ENCODE assay signal across 9 mouse cellular contexts in the genomic region with DNA sequence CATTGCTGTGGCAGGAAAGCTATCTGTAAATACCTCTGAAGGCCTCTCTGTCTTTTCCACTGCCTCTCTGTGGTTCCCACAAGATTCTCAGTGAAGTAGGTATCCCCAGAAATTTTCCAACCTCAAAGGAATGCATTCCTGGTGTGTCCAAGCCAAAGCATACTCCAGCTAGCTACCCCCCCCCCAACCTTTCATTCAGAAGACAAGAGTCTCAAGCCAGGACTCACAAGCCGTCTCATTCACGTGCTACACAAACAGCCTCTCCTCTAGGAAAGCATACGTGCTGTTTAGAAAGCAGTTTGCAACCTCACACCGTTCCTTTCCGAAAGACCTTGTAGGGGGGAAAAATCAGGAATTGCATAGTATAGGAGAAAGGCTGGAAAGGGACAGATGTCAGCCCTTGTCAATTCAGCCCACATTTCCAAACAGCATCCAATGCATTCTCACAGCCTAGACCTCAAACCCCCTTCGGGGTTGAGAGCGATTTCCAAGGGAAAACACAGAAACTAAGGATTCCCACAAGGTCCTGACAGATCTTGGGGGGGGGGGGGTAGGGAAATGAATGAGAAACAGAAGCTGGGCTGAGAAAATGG. TPM values are rescaled to one million over a fixed set of nuclear protein-coding genes. Genes with fewer than 3 reads are reported as not detected.
DNase-seq lines count a peak whose midpoint lies in the region; ATAC-seq lines count a peak whose summit lies in the region.
"Had no signal": no experiment of that assay in that cellular context is flagged by ENCODE, and none has a peak within 500 bp of the region (broad histone marks: within the 10 kb centered on the region; RNA-seq: fewer than 3 reads in every experiment).

No protein-coding gene starts in this region.

- H3K4me1 ChIP-seq in limb, embryonic 12.5 days (replicated peaks): peaks cover 7% of the 10 kb centered on the region
- peaks cover 11% of the 10 kb centered on the region for H3K4me1 ChIP-seq in limb, embryonic 10.5 days
- peaks cover 4% of the 10 kb centered on the region; the same call in 1 of the 2 replicates for H3K4me1 ChIP-seq in embryonic facial prominence, embryonic 12.5 days
- peaks cover 14% of the 10 kb centered on the region for H3K4me1 ChIP-seq in hindbrain, embryonic 14.5 days (replicated peaks; ENCODE audit: control insufficient read depth, insufficient read depth, low read length)
- H3K4me1 ChIP-seq in neural tube, embryonic 12.5 days: peaks cover 6% of the 10 kb centered on the region; the same call in 1 of the 2 replicates
- peaks cover 4% of the 10 kb centered on the region; the same call in 1 of the 2 replicates for H3K4me1 ChIP-seq in kidney, embryonic 14.5 days (ENCODE audit: control insufficient read depth, insufficient read depth, low read length)

- 23% methylated on average over 7 of the region's 7 CpGs for WGBS in limb, embryonic 12.5 days
- WGBS in limb, embryonic 10.5 days: 29% methylated on average over 7 of the region's 7 CpGs
- WGBS in embryonic facial prominence, embryonic 12.5 days: 20% methylated on average over 7 of the region's 7 CpGs
- 7% methylated on average over 7 of the region's 7 CpGs for WGBS in hindbrain, embryonic 14.5 days
- 16% methylated on average over 7 of the region's 7 CpGs for WGBS in neural tube, embryonic 12.5 days
- WGBS in kidney, embryonic 14.5 days: 24% methylated on average over 7 of the region's 7 CpGs

- H3K36me3 ChIP-seq in limb, embryonic 12.5 days: no peaks in the 10 kb centered on the region
- H3K36me3 ChIP-seq in limb, embryonic 10.5 days: no peaks in the 10 kb centered on the region
- no peaks in the 10 kb centered on the region for H3K36me3 ChIP-seq in embryonic facial prominence, embryonic 12.5 days
- no peaks in the 10 kb centered on the region for H3K36me3 ChIP-seq in hindbrain, embryonic 14.5 days (replicated peaks; ENCODE audit: control insufficient read depth, insufficient read depth)
- H3K36me3 ChIP-seq in neural tube, embryonic 12.5 days: no peaks in the 10 kb centered on the region
- H3K36me3 ChIP-seq in kidney, embryonic 14.5 days (ENCODE audit: control insufficient read depth, insufficient read depth, low read length): no peaks in the 10 kb centered on the region

- DNase-seq in limb, embryonic 10.5 days (ENCODE audit: low spot score): no peak
- peak; percentile 28 for DNase-seq in hindbrain, embryonic 14.5 days (ENCODE audit: low spot score)
- no peak for DNase-seq in heart, adult 9 months (ENCODE audit: low spot score in 2 of 2)

- H3K27me3 ChIP-seq in limb, embryonic 12.5 days: peaks cover 21% of the 10 kb centered on the region
- peaks cover 7% of the 10 kb centered on the region; the same call in 1 of the 2 replicates for H3K27me3 ChIP-seq in limb, embryonic 10.5 days (ENCODE audit: low read depth, poor library complexity, severe bottlenecking)
- H3K27me3 ChIP-seq in embryonic facial prominence, embryonic 12.5 days: 0 out of 2 replicates have a peak, but pooled peaks cover 3% of the 10 kb centered on the region
- H3K27me3 ChIP-seq in hindbrain, embryonic 14.5 days (ENCODE audit: control insufficient read depth, insufficient read depth, low read length): no peaks in the 10 kb centered on the region
- no peaks in the 10 kb centered on the region for H3K27me3 ChIP-seq in neural tube, embryonic 12.5 days (replicated peaks)
- no peaks in the 10 kb centered on the region for H3K27me3 ChIP-seq in kidney, embryonic 14.5 days (ENCODE audit: control insufficient read depth, insufficient read depth, low read length)

- H3K4me3 ChIP-seq in limb, embryonic 12.5 days (replicated peaks): no peak overlapping the region
- H3K4me3 ChIP-seq in limb, embryonic 10.5 days: no peak overlapping the region
- peak overlapping the region; percentile 30 for H3K4me3 ChIP-seq in embryonic facial prominence, embryonic 12.5 days
- H3K4me3 ChIP-seq in hindbrain, embryonic 14.5 days (replicated peaks; ENCODE audit: low read length): peak overlapping the region; percentile 59
- peak overlapping the region; percentile 53 for H3K4me3 ChIP-seq in neural tube, embryonic 12.5 days
- H3K4me3 ChIP-seq in kidney, embryonic 14.5 days (ENCODE audit: low read length): no peak overlapping the region

- ATAC-seq in limb, embryonic 12.5 days (ENCODE audit: insufficient number of reproducible peaks, insufficient read depth, low FRiP score, low TSS enrichment, low read depth): no peak
- no peak for ATAC-seq in embryonic facial prominence, embryonic 12.5 days (ENCODE audit: insufficient number of reproducible peaks, insufficient read depth, low FRiP score, low TSS enrichment)
- no peak for ATAC-seq in hindbrain, embryonic 14.5 days (ENCODE audit: low FRiP score)
- ATAC-seq in neural tube, embryonic 12.5 days (ENCODE audit: low FRiP score, low read depth): no peak; the same call in 1 of the 2 replicates
- ATAC-seq in kidney, embryonic 14.5 days (ENCODE audit: low FRiP score, low TSS enrichment): no peak
- ATAC-seq in erythroid progenitor cell, adult 5-6 weeks (replicated peaks; ENCODE audit: low FRiP score, poor library complexity, severe bottlenecking): no peak

- H3K9me3 ChIP-seq in limb, embryonic 12.5 days: no peaks in the 10 kb centered on the region
- no peaks in the 10 kb centered on the region for H3K9me3 ChIP-seq in limb, embryonic 10.5 days (replicated peaks)
- no peaks in the 10 kb centered on the region for H3K9me3 ChIP-seq in embryonic facial prominence, embryonic 12.5 days
- H3K9me3 ChIP-seq in hindbrain, embryonic 14.5 days (ENCODE audit: control insufficient read depth, low read length): no peaks in the 10 kb centered on the region
- no peaks in the 10 kb centered on the region for H3K9me3 ChIP-seq in neural tube, embryonic 12.5 days
- no peaks in the 10 kb centered on the region for H3K9me3 ChIP-seq in kidney, embryonic 14.5 days (ENCODE audit: control insufficient read depth, low read length)

- H3K9ac ChIP-seq in limb, embryonic 12.5 days (replicated peaks): no peak overlapping the region
- no peak overlapping the region for H3K9ac ChIP-seq in embryonic facial prominence, embryonic 12.5 days
- peak overlapping the region; percentile 91 for H3K9ac ChIP-seq in hindbrain, embryonic 14.5 days
- H3K9ac ChIP-seq in neural tube, embryonic 12.5 days: peak overlapping the region; percentile 70
- H3K9ac ChIP-seq in kidney, embryonic 14.5 days (ENCODE audit: low read depth, low read length): no peak overlapping the region

- H3K4me2 ChIP-seq in limb, embryonic 12.5 days: peak overlapping the region; percentile 58; the same call in 1 of the 2 replicates
- H3K4me2 ChIP-seq in embryonic facial prominence, embryonic 12.5 days (replicated peaks): peak overlapping the region; percentile 57
- H3K4me2 ChIP-seq in hindbrain, embryonic 14.5 days (replicated peaks): peak overlapping the region; percentile 63
- H3K4me2 ChIP-seq in neural tube, embryonic 12.5 days (replicated peaks): peak overlapping the region; percentile 62
- no peak overlapping the region for H3K4me2 ChIP-seq in kidney, embryonic 14.5 days (replicated peaks; ENCODE audit: low read depth, low read length)

- H3K27ac ChIP-seq in limb, embryonic 12.5 days: no peak overlapping the region
- no peak overlapping the region for H3K27ac ChIP-seq in limb, embryonic 10.5 days
- H3K27ac ChIP-seq in embryonic facial prominence, embryonic 12.5 days: no peak overlapping the region
- H3K27ac ChIP-seq in hindbrain, embryonic 14.5 days: peak overlapping the region; percentile 93
- peak overlapping the region; percentile 67 for H3K27ac ChIP-seq in neural tube, embryonic 12.5 days
- H3K27ac ChIP-seq in kidney, embryonic 14.5 days (ENCODE audit: low read depth, low read length): no peak overlapping the region

RNA-seq across cellular contexts. Expression of a gene that starts 0.9 kb away (rescaled TPM):
- polyA plus RNA-seq in limb, embryonic 12.5 days (2016; fragmentation: Nextera tagmentation; extraction: Ambion mirVana): 0.08 TPM in 1 of 2 replicates, not detected in the other
- polyA plus RNA-seq in limb, embryonic 10.5 days (2016; fragmentation: Nextera tagmentation; extraction: Ambion mirVana): 0.08 TPM in 1 of 2 replicates, not detected in the other
- 3.3 and 5.6 TPM in 2 replicates for polyA plus RNA-seq in embryonic facial prominence, embryonic 12.5 days (2016; fragmentation: Nextera tagmentation; extraction: Ambion mirVana)
- 83.0 and 87.8 TPM in 2 replicates for polyA plus RNA-seq in hindbrain, embryonic 14.5 days (2014; fragmentation: Nextera tagmentation; extraction: Ambion mirVana)
- 59.8 and 63.9 TPM in 2 replicates for polyA plus RNA-seq in neural tube, embryonic 12.5 days (2016; fragmentation: Nextera tagmentation; extraction: Ambion mirVana)
- polyA plus RNA-seq in kidney, embryonic 14.5 days (2014; fragmentation: Nextera tagmentation; extraction: Ambion mirVana): 0.09 TPM in 1 of 2 replicates, not detected in the other
- total RNA-seq in erythroid progenitor cell, adult 5-6 weeks (2015; ENCODE audit: low replicate concordance): not detected in 2 replicates
- 0.13 TPM in 1 of 2 replicates, not detected in the other for total RNA-seq in erythroid progenitor cell, adult 5-6 weeks (2017; ENCODE audit: low replicate concordance)
- total RNA-seq: hematopoietic stem cell, adult 5-6 weeks had no signal

RNA-seq across cellular contexts. Expression of a gene that starts 25.3 kb away (rescaled TPM):
- 14.0 and 15.5 TPM in 2 replicates for polyA plus RNA-seq in limb, embryonic 12.5 days (2016; fragmentation: Nextera tagmentation; extraction: Ambion mirVana)
- polyA plus RNA-seq in limb, embryonic 10.5 days (2016; fragmentation: Nextera tagmentation; extraction: Ambion mirVana): 12.7 and 15.5 TPM in 2 replicates
- polyA plus RNA-seq in embryonic facial prominence, embryonic 12.5 days (2016; fragmentation: Nextera tagmentation; extraction: Ambion mirVana): 16.3 and 17.1 TPM in 2 replicates
- polyA plus RNA-seq in hindbrain, embryonic 14.5 days (2014; fragmentation: Nextera tagmentation; extraction: Ambion mirVana): 15.3 and 16.6 TPM in 2 replicates
- 15.5 and 18.4 TPM in 2 replicates for polyA plus RNA-seq in neural tube, embryonic 12.5 days (2016; fragmentation: Nextera tagmentation; extraction: Ambion mirVana)
- polyA plus RNA-seq in kidney, embryonic 14.5 days (2014; fragmentation: Nextera tagmentation; extraction: Ambion mirVana): 9.3 and 10.7 TPM in 2 replicates
- total RNA-seq in erythroid progenitor cell, adult 5-6 weeks (2015; ENCODE audit: low replicate concordance): 1.8 and 5.0 TPM in 2 replicates
- total RNA-seq in erythroid progenitor cell, adult 5-6 weeks (2017; ENCODE audit: low replicate concordance): 0.68 and 0.77 TPM in 2 replicates

RNA-seq across cellular contexts. Expression of a gene that starts 37.5 kb away (rescaled TPM):
- 13.8 and 16.1 TPM in 2 replicates for polyA plus RNA-seq in limb, embryonic 12.5 days (2016; fragmentation: Nextera tagmentation; extraction: Ambion mirVana)
- polyA plus RNA-seq in limb, embryonic 10.5 days (2016; fragmentation: Nextera tagmentation; extraction: Ambion mirVana): 12.9 and 16.1 TPM in 2 replicates
- polyA plus RNA-seq in embryonic facial prominence, embryonic 12.5 days (2016; fragmentation: Nextera tagmentation; extraction: Ambion mirVana): 14.6 and 14.7 TPM in 2 replicates
- 6.2 and 7.1 TPM in 2 replicates for polyA plus RNA-seq in hindbrain, embryonic 14.5 days (2014; fragmentation: Nextera tagmentation; extraction: Ambion mirVana)
- 10.7 and 10.9 TPM in 2 replicates for polyA plus RNA-seq in neural tube, embryonic 12.5 days (2016; fragmentation: Nextera tagmentation; extraction: Ambion mirVana)
- polyA plus RNA-seq in kidney, embryonic 14.5 days (2014; fragmentation: Nextera tagmentation; extraction: Ambion mirVana): 11.6 and 13.3 TPM in 2 replicates
- 1.7 and 7.9 TPM in 2 replicates for total RNA-seq in erythroid progenitor cell, adult 5-6 weeks (2015; ENCODE audit: low replicate concordance)
- not detected in 2 replicates for total RNA-seq in erythroid progenitor cell, adult 5-6 weeks (2017; ENCODE audit: low replicate concordance)

RNA-seq across cellular contexts. Expression of a gene that starts 39.7 kb away (rescaled TPM):
- 61.7 and 63.0 TPM in 2 replicates for polyA plus RNA-seq in limb, embryonic 12.5 days (2016; fragmentation: Nextera tagmentation; extraction: Ambion mirVana)
- 81.3 and 91.8 TPM in 2 replicates for polyA plus RNA-seq in limb, embryonic 10.5 days (2016; fragmentation: Nextera tagmentation; extraction: Ambion mirVana)
- 54.2 and 54.5 TPM in 2 replicates for polyA plus RNA-seq in embryonic facial prominence, embryonic 12.5 days (2016; fragmentation: Nextera tagmentation; extraction: Ambion mirVana)
- polyA plus RNA-seq in hindbrain, embryonic 14.5 days (2014; fragmentation: Nextera tagmentation; extraction: Ambion mirVana): 5.4 and 6.5 TPM in 2 replicates
- 25.2 and 25.8 TPM in 2 replicates for polyA plus RNA-seq in neural tube, embryonic 12.5 days (2016; fragmentation: Nextera tagmentation; extraction: Ambion mirVana)
- 38.1 and 44.6 TPM in 2 replicates for polyA plus RNA-seq in kidney, embryonic 14.5 days (2014; fragmentation: Nextera tagmentation; extraction: Ambion mirVana)
- total RNA-seq in erythroid progenitor cell, adult 5-6 weeks (2015; ENCODE audit: low replicate concordance): 1.1 and 3.4 TPM in 2 replicates
- total RNA-seq in erythroid progenitor cell, adult 5-6 weeks (2017; ENCODE audit: low replicate concordance): 1.7 and 5.5 TPM in 2 replicates

RNA-seq across cellular contexts. Expression of a gene that starts 55.8 kb away (rescaled TPM):
- 4.7 TPM in 2 replicates for polyA plus RNA-seq in limb, embryonic 12.5 days (2016; fragmentation: Nextera tagmentation; extraction: Ambion mirVana)
- polyA plus RNA-seq in limb, embryonic 10.5 days (2016; fragmentation: Nextera tagmentation; extraction: Ambion mirVana): 4.8 and 5.8 TPM in 2 replicates
- polyA plus RNA-seq in embryonic facial prominence, embryonic 12.5 days (2016; fragmentation: Nextera tagmentation; extraction: Ambion mirVana): 3.4 and 6.3 TPM in 2 replicates
- 3.6 and 3.7 TPM in 2 replicates for polyA plus RNA-seq in hindbrain, embryonic 14.5 days (2014; fragmentation: Nextera tagmentation; extraction: Ambion mirVana)
- 0.80 and 1.8 TPM in 2 replicates for polyA plus RNA-seq in neural tube, embryonic 12.5 days (2016; fragmentation: Nextera tagmentation; extraction: Ambion mirVana)
- 4.4 and 4.8 TPM in 2 replicates for polyA plus RNA-seq in kidney, embryonic 14.5 days (2014; fragmentation: Nextera tagmentation; extraction: Ambion mirVana)
- 1.3 TPM in 1 of 2 replicates, not detected in the other for total RNA-seq in erythroid progenitor cell, adult 5-6 weeks (2015; ENCODE audit: low replicate concordance)
- total RNA-seq in erythroid progenitor cell, adult 5-6 weeks (2017; ENCODE audit: low replicate concordance): not detected in 2 replicates

Comparison
In these comparisons a context has a peak if more than half of its experiments do, and no peak if none do; other contexts are left out.
1. H3K27ac ChIP-seq: peak in hindbrain, embryonic 14.5 days (single experiment) and neural tube, embryonic 12.5 days (single experiment); none in limb, embryonic 12.5 days (single experiment), limb, embryonic 10.5 days (single experiment), embryonic facial prominence, embryonic 12.5 days (single experiment) and kidney, embryonic 14.5 days (single experiment).
2. H3K4me3 ChIP-seq: peak in embryonic facial prominence, embryonic 12.5 days (single experiment), hindbrain, embryonic 14.5 days (single experiment) and neural tube, embryonic 12.5 days (single experiment); none in limb, embryonic 12.5 days (single experiment), limb, embryonic 10.5 days (single experiment) and kidney, embryonic 14.5 days (single experiment).
3. H3K9ac ChIP-seq: peak in hindbrain, embryonic 14.5 days (single experiment) and neural tube, embryonic 12.5 days (single experiment); none in limb, embryonic 12.5 days (single experiment), embryonic facial prominence, embryonic 12.5 days (single experiment) and kidney, embryonic 14.5 days (single experiment).